Mouse (Mus musculus) bone marrow macrophage, adult 2 months (primary cell): ENCODE measurements around the gene Tagap.

Source experiments
- CTCF ChIP-seq: IDR thresholded peaks from 2 replicates; pipeline ENCODE4 v1.5.1; 2012; ENCODE audit warnings: low read depth, mild to moderate bottlenecking, low read length, moderate library complexity
- POLR2A ChIP-seq: IDR thresholded peaks from 2 replicates; pipeline ENCODE4 v1.6.1; 2012; ENCODE audit warnings: mild to moderate bottlenecking, low read depth, low read length, borderline replicate concordance

- TF ChIP-seq CTCF (no peak), POLR2A (no peak)
These were observed 26.6 kb upstream of the Tagap start for GRCm38 (mm10) chr17:7899233-7899632.
